ENCODE assay signal across 11 mouse cellular contexts in genomic region chr12:24895352-24895751, GRCm38 (mm10).
A peak's percentile ranks its signal among the peaks of the same experiment; 100 is the strongest.
DNase-seq lines count a peak whose midpoint lies in the region; ATAC-seq lines count a peak whose summit lies in the region.
"Had no signal": no experiment of that assay in that cellular context is flagged by ENCODE, and none has a peak within 500 bp of the region (broad histone marks: within the 10 kb centered on the region; RNA-seq: fewer than 3 reads in every experiment).

No protein-coding gene starts in this region.

- H3K27me3 ChIP-seq in kidney, embryonic 15.5 days = no peaks in the 10 kb centered on the region
- no peaks in the 10 kb centered on the region for H3K27me3 ChIP-seq in heart, embryonic 15.5 days
- H3K27me3 ChIP-seq: limb, embryonic 13.5 days; megakaryocyte, embryonic 14.5 days had no signal

- no peaks in the 10 kb centered on the region for H3K9me3 ChIP-seq in kidney, embryonic 15.5 days (replicated peaks)
- no peaks in the 10 kb centered on the region for H3K9me3 ChIP-seq in heart, embryonic 15.5 days (replicated peaks)
- H3K9me3 ChIP-seq: limb, embryonic 13.5 days; megakaryocyte, embryonic 14.5 days had no signal

- H3K4me2 ChIP-seq in kidney, embryonic 15.5 days = no peak overlapping the region
- H3K4me2 ChIP-seq in heart, embryonic 15.5 days = no peak overlapping the region
- H3K4me2 ChIP-seq: limb, embryonic 13.5 days had no signal

- no peak overlapping the region for H3K27ac ChIP-seq in kidney, embryonic 15.5 days
- peak overlapping the region; percentile 50 for H3K27ac ChIP-seq in heart, embryonic 15.5 days
- H3K27ac ChIP-seq: limb, embryonic 13.5 days had no signal

- peaks cover 10% of the 10 kb centered on the region for H3K36me3 ChIP-seq in kidney, embryonic 15.5 days
- H3K36me3 ChIP-seq in heart, embryonic 15.5 days = peaks cover under 1% of the 10 kb centered on the region; the same call in 1 of the 2 replicates

- no peak overlapping the region for H3K9ac ChIP-seq in kidney, embryonic 15.5 days
- no peak overlapping the region for H3K9ac ChIP-seq in heart, embryonic 15.5 days
- H3K9ac ChIP-seq: limb, embryonic 13.5 days had no signal

- peak; percentile 37 for DNase-seq in kidney, postnatal 14 days
- DNase-seq in adrenal gland, postnatal 36 days = peak; percentile 39 to 62
- peak; percentile 85 for DNase-seq in lung, postnatal 36 days
- DNase-seq in cerebellum, adult 9-11 months = no peak
- DNase-seq in spleen, postnatal 36 days (ENCODE audit: low spot score in 2 of 2) = no peak
- DNase-seq: kidney, adult 11 months; right cerebral cortex, postnatal 4 days had no signal

- no peak overlapping the region for H3K4me3 ChIP-seq in kidney, embryonic 15.5 days (replicated peaks)
- no peak overlapping the region for H3K4me3 ChIP-seq in heart, embryonic 15.5 days
- H3K4me3 ChIP-seq: limb, embryonic 13.5 days; megakaryocyte, embryonic 14.5 days had no signal

- 77% methylated on average over 5 of the region's 5 CpGs for WGBS in kidney, embryonic 15.5 days
- 47% methylated on average over 5 of the region's 5 CpGs for WGBS in heart, embryonic 15.5 days

- ATAC-seq in kidney, embryonic 15.5 days (replicated peaks; ENCODE audit: low FRiP score) = no peak
- ATAC-seq in heart, embryonic 15.5 days (replicated peaks; ENCODE audit: insufficient number of reproducible peaks, insufficient read depth, low FRiP score, low read depth) = no peak

- peaks cover 48% of the 10 kb centered on the region for H3K4me1 ChIP-seq in kidney, embryonic 15.5 days
- peaks cover 32% of the 10 kb centered on the region for H3K4me1 ChIP-seq in heart, embryonic 15.5 days (replicated peaks)

Comparison
In these comparisons a context has a peak if more than half of its experiments do, and no peak if none do; other contexts are left out.
1. DNase-seq: peak in kidney, postnatal 14 days (single experiment), adrenal gland, postnatal 36 days (2 of 2) and lung, postnatal 36 days (single experiment); none in cerebellum, adult 9-11 months (single experiment) and spleen, postnatal 36 days (0 of 2).